ENCODE assay signal across 15 mouse cellular contexts in the genomic region with DNA sequence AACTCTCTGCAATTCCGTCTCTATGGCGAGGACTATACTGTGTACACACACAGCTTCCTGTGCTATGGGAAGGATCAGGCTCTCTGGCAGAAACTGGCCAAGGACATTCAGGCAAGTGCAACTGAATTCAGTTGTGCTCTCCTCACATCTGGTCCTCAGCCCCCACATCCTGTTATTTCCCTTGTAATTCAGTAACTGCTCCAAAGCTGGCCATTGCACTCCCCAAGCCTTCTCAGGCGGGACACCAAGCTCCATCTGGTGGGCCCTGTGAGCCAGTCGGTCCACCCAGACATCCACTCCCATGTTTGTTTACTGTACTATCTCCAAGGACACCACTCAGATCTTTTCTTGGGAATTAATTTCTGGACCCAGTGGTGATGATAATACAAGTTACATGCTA. TPM values are rescaled to one million over a fixed set of nuclear protein-coding genes. Genes with fewer than 3 reads are reported as not detected.
A peak's percentile ranks its signal among the peaks of the same experiment; 100 is the strongest.
DNase-seq lines count a peak whose midpoint lies in the region; ATAC-seq lines count a peak whose summit lies in the region.
"Had no signal": no experiment of that assay in that cellular context is flagged by ENCODE, and none has a peak within 500 bp of the region (broad histone marks: within the 10 kb centered on the region; RNA-seq: fewer than 3 reads in every experiment).

No protein-coding gene starts in this region.

- 74% methylated on average over 4 of the region's 4 CpGs for WGBS in heart, embryonic 10.5 days
- 82% methylated on average over 4 of the region's 4 CpGs for WGBS in hindbrain, embryonic 14.5 days

- no peaks in the 10 kb centered on the region for H3K27me3 ChIP-seq in heart, embryonic 10.5 days (ENCODE audit: insufficient read depth, poor library complexity, severe bottlenecking)
- H3K27me3 ChIP-seq in hindbrain, embryonic 14.5 days (ENCODE audit: control insufficient read depth, insufficient read depth, low read length) = no peaks in the 10 kb centered on the region
- H3K27me3 ChIP-seq: embryonic facial prominence, embryonic 12.5 days; forebrain, embryonic 15.5 days; limb, embryonic 13.5 days had no signal

- intact Hi-C loops in heart, postnatal 36 days (cut with DNase I) = no loop called here

- H3K4me2 ChIP-seq in hindbrain, embryonic 14.5 days (replicated peaks) = no peak overlapping the region
- H3K4me2 ChIP-seq: embryonic facial prominence, embryonic 12.5 days; forebrain, embryonic 15.5 days; limb, embryonic 13.5 days had no signal

- peaks cover 2% of the 10 kb centered on the region; the same call in 1 of the 2 replicates for H3K4me1 ChIP-seq in heart, embryonic 10.5 days
- H3K4me1 ChIP-seq in hindbrain, embryonic 14.5 days (replicated peaks; ENCODE audit: control insufficient read depth, insufficient read depth, low read length) = no peaks in the 10 kb centered on the region

- H3K9me3 ChIP-seq in heart, embryonic 10.5 days = no peaks in the 10 kb centered on the region
- H3K9me3 ChIP-seq in hindbrain, embryonic 14.5 days (ENCODE audit: control insufficient read depth, low read length) = no peaks in the 10 kb centered on the region
- H3K9me3 ChIP-seq: embryonic facial prominence, embryonic 12.5 days; forebrain, embryonic 15.5 days; limb, embryonic 13.5 days had no signal

- DNase-seq in heart, adult 18-20 months = peak; percentile 50 to 79
- DNase-seq in heart, embryonic 10.5 days (ENCODE audit: low spot score) = no peak
- DNase-seq in ovary, postnatal 14 days (ENCODE audit: low spot score) = peak; percentile 12
- DNase-seq in ovary, postnatal 36 days (ENCODE audit: low spot score) = no peak
- peak; percentile 26 to 45 for DNase-seq in heart, postnatal 36 days
- no peak for DNase-seq in spleen, postnatal 10 days (ENCODE audit: low spot score in 2 of 2)
- DNase-seq in hindbrain, embryonic 14.5 days (ENCODE audit: low spot score) = no peak
- no peak for DNase-seq in right cerebral cortex, adult 18-20 months
- DNase-seq: cerebellum, adult 9-11 months had no signal

- H3K9ac ChIP-seq in hindbrain, embryonic 14.5 days = no peak overlapping the region
- H3K9ac ChIP-seq: embryonic facial prominence, embryonic 12.5 days; forebrain, embryonic 15.5 days; limb, embryonic 13.5 days had no signal

- no peaks in the 10 kb centered on the region for H3K36me3 ChIP-seq in heart, embryonic 10.5 days
- no peaks in the 10 kb centered on the region for H3K36me3 ChIP-seq in hindbrain, embryonic 14.5 days (replicated peaks; ENCODE audit: control insufficient read depth, insufficient read depth)
- H3K36me3 ChIP-seq: embryonic facial prominence, embryonic 12.5 days; forebrain, embryonic 15.5 days; limb, embryonic 13.5 days had no signal

- ATAC-seq in hindbrain, embryonic 14.5 days (ENCODE audit: low FRiP score) = no peak
- ATAC-seq: forebrain, embryonic 15.5 days had no signal

- H3K4me3 ChIP-seq in heart, embryonic 10.5 days = no peak overlapping the region
- no peak overlapping the region for H3K4me3 ChIP-seq in hindbrain, embryonic 14.5 days (replicated peaks; ENCODE audit: low read length)
- H3K4me3 ChIP-seq: embryonic facial prominence, embryonic 12.5 days; forebrain, embryonic 15.5 days; limb, embryonic 13.5 days had no signal

- no peak overlapping the region for H3K27ac ChIP-seq in heart, embryonic 10.5 days
- no peak overlapping the region for H3K27ac ChIP-seq in hindbrain, embryonic 14.5 days
- H3K27ac ChIP-seq: embryonic facial prominence, embryonic 12.5 days; forebrain, embryonic 15.5 days; limb, embryonic 13.5 days had no signal

RNA-seq across cellular contexts. Expression of gene Cc2d2b, which starts 22.4 kb away (rescaled TPM):
- not detected for total RNA-seq in heart, adult 18-20 months (2021)
- polyA plus RNA-seq in heart, embryonic 10.5 days (2016; fragmentation: Nextera tagmentation; extraction: Ambion mirVana) = 0.17 and 0.79 TPM in 2 replicates
- not detected for total RNA-seq in heart, postnatal 36 days (2021)
- polyA plus RNA-seq in hindbrain, embryonic 14.5 days (2014; fragmentation: Nextera tagmentation; extraction: Ambion mirVana) = 0.55 TPM in 1 of 2 replicates, not detected in the other
- total RNA-seq: MEL; midbrain, postnatal 0 days had no signal
- polyA plus RNA-seq: C2C12 had no signal

Comparison
In these comparisons a context has a peak if more than half of its experiments do, and no peak if none do; other contexts are left out.
1. DNase-seq: peak in heart, adult 18-20 months (2 of 2), ovary, postnatal 14 days (single experiment) and heart, postnatal 36 days (2 of 2); none in heart, embryonic 10.5 days (single experiment), ovary, postnatal 36 days (single experiment), spleen, postnatal 10 days (0 of 2), hindbrain, embryonic 14.5 days (single experiment) and right cerebral cortex, adult 18-20 months (single experiment).